Mouse (Mus musculus) hindbrain, embryonic 14.5 days (tissue): ENCODE data around the gene Sema3b. TPM values are rescaled to one million over a fixed set of nuclear protein-coding genes. Genes with fewer than 3 reads are reported as not detected.

Source experiments
- ATAC-seq: fragments of 200-750 bp; cut with Nextera tagmentation; 2 replicates; pipeline ENCODE4 v1.8.0; 2017; ENCODE audit warnings: moderate number of reproducible peaks, mild to moderate bottlenecking, moderate TSS enrichment, moderate library complexity; ENCODE audit not compliant: low FRiP score
- DNase-seq: peaks from one replicate; pipeline ENCODE4 v3.0.0-alpha.2; 2015; ENCODE audit warnings: low spot score
- H3K27ac ChIP-seq: fragments of 300-500 bp; sonication (generic); 2 replicates; pipeline ENCODE4 v1.5.1; 2014; ENCODE audit warnings: mild to moderate bottlenecking, moderate library complexity
- H3K27me3 ChIP-seq: fragments of 300-500 bp; sonication (generic); 2 replicates; pipeline ENCODE4 v1.6.1; 2014; ENCODE audit warnings: mild to moderate bottlenecking, low read length, mixed read lengths; ENCODE audit not compliant: control insufficient read depth, insufficient read depth
- H3K36me3 ChIP-seq: fragments of 300-500 bp; sonication (generic); replicated peaks from 2 replicates; pipeline ENCODE4 v1.6.1; 2014; ENCODE audit not compliant: control insufficient read depth, insufficient read depth
- H3K4me1 ChIP-seq: fragments of 300-500 bp; sonication (generic); replicated peaks from 2 replicates; pipeline ENCODE4 v1.6.1; 2014; ENCODE audit warnings: antibody characterized with exemption, low read length, mixed read lengths; ENCODE audit not compliant: control insufficient read depth, insufficient read depth
- H3K4me2 ChIP-seq: fragments of 300-500 bp; sonication (generic); replicated peaks from 2 replicates; pipeline ENCODE4 v1.6.1; 2014; ENCODE audit warnings: mild to moderate bottlenecking, moderate library complexity
- H3K4me3 ChIP-seq: fragments of 300-500 bp; sonication (generic); replicated peaks from 2 replicates; pipeline ENCODE4 v1.5.1; 2014; ENCODE audit warnings: mild to moderate bottlenecking, low read length
- H3K9ac ChIP-seq: fragments of 300-500 bp; sonication (generic); 2 replicates; pipeline ENCODE4 v1.6.1; 2014
- H3K9me3 ChIP-seq: fragments of 300-500 bp; sonication (generic); 2 replicates; pipeline ENCODE4 v1.6.1; 2016; ENCODE audit warnings: low read length; ENCODE audit not compliant: control insufficient read depth
- WGBS: fragments of 180-500 bp; shearing (Covaris S2); extraction: QIAGEN DNeasy Blood & Tissue Kit; methylation state at CpG from one replicate; pipeline ENCODE4 v1.1.7; 2014; 5-methylcytosine and 5-hydroxymethylcytosine counted together
- polyA plus RNA-seq: library from polyadenylated mRNA; unstranded; fragments of >200 nt; fragmentation: Nextera tagmentation; extraction: Ambion mirVana; gene quantifications from 2 replicates; pipeline ENCODE4 v1.2.1, GENCODE M21; 2014

Gene Sema3b
- polyA plus RNA-seq, 1 experiment from 2014 or later: 4.5 TPM

- 0 out of 2 replicates have a peak overlapping the region, but pooled peaks have one; percentile 3 for H3K4me3 ChIP-seq
- WGBS: 28% methylated on average over 4 of the region's 4 CpGs
- no peak for ATAC-seq
These were observed 20.3 kb upstream of the Sema3b start for GRCm38 (mm10) chr9:107629411-107629730.

GRCm38 (mm10) chr9:107628721-107629410, 19.8 kb upstream of the Sema3b start:
- ATAC-seq: no peak

More at GRCm38 (mm10) chr9:107629411-107629730, 20.3 kb upstream of the Sema3b start:
- Histone ChIP-seq H3K27ac (peak overlapping the region; percentile 93), H3K27me3 (no peaks in the 10 kb centered on the region), H3K36me3 (peaks cover 9% of the 10 kb centered on the region; the same call in 1 of the 2 replicates), H3K9me3 (no peaks in the 10 kb centered on the region), H3K9ac (peak overlapping the region; percentile 35), H3K4me1 (peaks cover 73% of the 10 kb centered on the region), H3K4me2 (peak overlapping the region; percentile 98)
- DNase-seq: no peak

DNA sequence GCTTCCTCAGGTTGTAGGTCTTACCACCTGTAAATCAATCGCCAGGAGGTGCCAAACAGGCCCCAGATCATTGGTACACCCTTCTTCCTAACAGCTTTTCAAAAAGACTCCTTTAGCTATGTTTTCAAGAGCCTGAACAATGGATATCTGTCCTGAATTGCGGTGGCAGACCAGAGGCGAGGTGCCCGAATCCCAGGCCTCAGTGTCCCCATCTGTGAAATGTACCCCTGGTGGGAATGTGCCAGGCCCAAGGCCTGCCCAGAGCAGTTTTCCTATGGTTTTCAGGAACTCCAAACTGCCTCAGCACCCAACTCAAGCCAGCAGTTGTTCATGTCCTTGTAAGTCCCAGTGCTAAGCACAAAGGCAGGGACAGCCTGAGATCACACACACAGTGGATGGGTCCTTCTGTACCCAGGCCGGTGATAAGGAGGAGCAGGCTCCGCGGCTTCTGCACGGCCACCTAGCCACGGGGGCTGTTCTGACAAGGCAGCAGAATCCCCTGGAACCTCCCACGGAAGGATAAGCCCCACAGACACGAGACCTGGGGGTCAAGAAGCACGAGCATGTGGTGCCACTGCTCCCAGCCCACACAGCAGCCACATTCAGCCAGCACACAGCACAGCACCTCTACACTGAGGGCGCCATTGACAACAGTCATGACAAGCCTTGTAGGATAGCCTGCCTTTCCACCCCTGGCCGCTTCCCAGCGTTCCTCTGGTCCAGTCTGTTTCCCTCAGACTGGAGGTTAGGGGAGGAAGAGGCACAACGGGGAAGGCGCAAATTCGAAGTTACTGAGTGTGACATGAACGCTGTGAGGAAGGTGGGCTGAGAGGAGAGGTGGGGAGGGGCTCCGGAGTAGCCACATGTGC, 18.6 kb upstream of the Sema3b start:
- peaks cover 68% of the 10 kb centered on the region for H3K4me1 ChIP-seq
- peak overlapping the region; percentile 93 for H3K27ac ChIP-seq
- peaks cover 14% of the 10 kb centered on the region; the same call in 1 of the 2 replicates for H3K36me3 ChIP-seq
- peak overlapping the region; percentile 51 for H3K9ac ChIP-seq
- H3K9me3 ChIP-seq: no peaks in the 10 kb centered on the region
- 13% methylated on average over 20 of the region's 20 CpGs for WGBS
- H3K27me3 ChIP-seq: no peaks in the 10 kb centered on the region
- ATAC-seq (no peak), DNase-seq (no peak)
- peak overlapping the region; percentile 98 for H3K4me2 ChIP-seq
- no peak overlapping the region for H3K4me3 ChIP-seq

More at GRCm38 (mm10) chr9:107628721-107629410, 19.8 kb upstream of the Sema3b start:
- Histone ChIP-seq H3K27ac (peak overlapping the region; percentile 93), H3K9me3 (no peaks in the 10 kb centered on the region), H3K4me1 (peaks cover 73% of the 10 kb centered on the region), H3K9ac (peak overlapping the region; percentile 51), H3K27me3 (no peaks in the 10 kb centered on the region), H3K4me2 (peak overlapping the region; percentile 98), H3K4me3 (no peak overlapping the region), H3K36me3 (peaks cover 11% of the 10 kb centered on the region; the same call in 1 of the 2 replicates)
- 27% methylated on average over 13 of the region's 15 CpGs for WGBS
- DNase-seq: no peak

DNA sequence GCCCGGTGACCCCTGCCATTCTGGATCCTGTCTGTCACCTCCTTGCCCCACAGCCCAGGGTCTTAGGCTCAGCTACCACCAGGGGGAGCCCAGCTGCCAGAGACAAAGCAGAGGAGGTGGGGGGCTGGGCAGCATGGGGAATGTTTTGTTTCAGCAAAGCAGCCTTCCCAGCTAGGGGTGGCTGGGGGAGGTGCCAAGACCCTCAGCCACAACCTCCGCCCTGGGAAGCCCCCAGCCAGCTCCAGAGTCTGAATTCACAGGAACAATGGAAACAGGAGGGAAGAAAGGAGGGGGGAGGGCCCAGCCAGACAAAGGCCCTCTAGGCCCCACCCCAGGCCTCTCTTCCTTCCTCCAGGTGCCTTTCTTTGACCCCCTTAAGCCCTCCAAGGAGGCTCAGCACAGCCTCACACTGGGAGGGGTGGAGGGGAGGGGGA, 17.8 kb upstream of the Sema3b start:
- Histone ChIP-seq H3K27ac (peak overlapping the region; percentile 93), H3K4me1 (peaks cover 61% of the 10 kb centered on the region), H3K4me3 (no peak overlapping the region), H3K27me3 (no peaks in the 10 kb centered on the region), H3K36me3 (peaks cover 19% of the 10 kb centered on the region; the same call in 1 of the 2 replicates), H3K9ac (peak overlapping the region; percentile 51), H3K4me2 (peak overlapping the region; percentile 98), H3K9me3 (no peaks in the 10 kb centered on the region)
- DNase-seq: peak; percentile 79
- WGBS: 0% methylated on average over 2 of the region's 2 CpGs
- peak; percentile 68 for ATAC-seq

GRCm38 (mm10) chr9:107626158-107626843, 17.3 kb upstream of the Sema3b start:
- Histone ChIP-seq H3K4me3 (no peak overlapping the region), H3K27me3 (no peaks in the 10 kb centered on the region), H3K4me2 (peak overlapping the region; percentile 98), H3K9me3 (no peaks in the 10 kb centered on the region), H3K36me3 (peaks cover 19% of the 10 kb centered on the region; the same call in 1 of the 2 replicates), H3K9ac (peak overlapping the region; percentile 51), H3K4me1 (peaks cover 56% of the 10 kb centered on the region), H3K27ac (peak overlapping the region; percentile 93)
- DNase-seq: peak; percentile 60
- ATAC-seq: peak; percentile 39
- WGBS: 28% methylated on average over 15 of the region's 15 CpGs

DNA sequence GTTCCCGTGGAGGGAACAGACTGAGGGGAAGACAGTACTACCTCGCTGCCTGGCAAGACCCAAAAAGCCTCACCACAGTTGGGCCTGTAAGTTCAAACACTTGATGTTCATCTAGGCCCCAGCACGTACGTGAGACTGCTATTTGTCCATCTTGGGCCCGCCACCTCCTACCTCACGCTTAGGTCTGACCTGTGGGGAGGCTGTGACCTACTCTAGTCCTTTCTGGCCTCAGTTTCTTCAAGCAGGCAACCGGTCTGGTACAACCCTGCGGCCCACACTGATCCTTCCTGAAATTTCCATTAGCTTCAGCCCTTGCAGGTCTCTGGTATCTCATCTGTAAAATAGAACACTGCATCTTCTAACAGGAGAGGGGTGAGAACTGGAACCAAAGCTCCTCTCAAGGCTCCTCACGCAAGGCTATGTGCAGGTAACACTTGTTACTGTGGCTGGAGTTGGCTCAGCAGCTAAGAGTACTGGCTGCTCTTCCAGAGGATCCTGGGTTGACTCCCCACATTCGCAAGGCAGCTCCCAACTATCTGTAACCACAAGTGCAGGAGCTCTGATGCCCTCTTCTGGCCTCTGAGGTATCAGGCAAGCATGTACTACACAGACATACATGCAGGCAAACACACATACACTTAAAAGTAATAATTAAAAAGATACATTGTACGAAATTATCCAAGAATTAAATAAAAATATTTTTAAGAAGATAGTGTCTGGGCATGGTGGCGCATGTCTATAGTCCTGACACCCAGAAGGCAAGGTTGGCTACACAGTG, 16.5 kb upstream of the Sema3b start:
- no peak overlapping the region for H3K9ac ChIP-seq
- WGBS: 87% methylated on average over 12 of the region's 12 CpGs
- peaks cover 49% of the 10 kb centered on the region for H3K4me1 ChIP-seq
- ATAC-seq (no peak), DNase-seq (no peak)
- H3K27ac ChIP-seq: peak overlapping the region; percentile 93
- no peaks in the 10 kb centered on the region for H3K27me3 ChIP-seq
- H3K36me3 ChIP-seq: peaks cover 20% of the 10 kb centered on the region; the same call in 1 of the 2 replicates
- H3K4me2 ChIP-seq: peak overlapping the region; percentile 98; the same call in 1 of the 2 replicates
- no peak overlapping the region for H3K4me3 ChIP-seq
- H3K9me3 ChIP-seq: no peaks in the 10 kb centered on the region

GRCm38 (mm10) chr9:107624951-107625350, 15.9 kb upstream of the Sema3b start:
- Histone ChIP-seq H3K36me3 (peaks cover 26% of the 10 kb centered on the region), H3K9ac (no peak overlapping the region), H3K4me2 (no peak overlapping the region), H3K27me3 (no peaks in the 10 kb centered on the region), H3K4me1 (peaks cover 43% of the 10 kb centered on the region), H3K27ac (peak overlapping the region; percentile 4; the same call in 1 of the 2 replicates), H3K9me3 (no peaks in the 10 kb centered on the region), H3K4me3 (no peak overlapping the region)
- no peak for DNase-seq
- 72% methylated on average over 3 of the region's 3 CpGs for WGBS
- ATAC-seq: no peak

- H3K27ac ChIP-seq: peak overlapping the region; percentile 43
These were observed 15.5 kb upstream of the Sema3b start for GRCm38 (mm10) chr9:107624539-107624938.

More at GRCm38 (mm10) chr9:107624539-107624938, 15.5 kb upstream of the Sema3b start:
- peaks cover 30% of the 10 kb centered on the region for H3K36me3 ChIP-seq
- H3K9ac ChIP-seq: no peak overlapping the region
- ATAC-seq: no peak
- DNase-seq: no peak
- H3K4me1 ChIP-seq: peaks cover 39% of the 10 kb centered on the region
- 64% methylated on average over 5 of the region's 5 CpGs for WGBS
- no peaks in the 10 kb centered on the region for H3K27me3 ChIP-seq
- H3K4me2 ChIP-seq: no peak overlapping the region
- H3K9me3 ChIP-seq: no peaks in the 10 kb centered on the region
- no peak overlapping the region for H3K4me3 ChIP-seq
